Mouse (Mus musculus) layer of hippocampus, adult 18-20 months (tissue): ENCODE measurements at regions not wholly inside any gene's neighbourhood (a gene's known extent, or its start where the extent isn't known, plus 50 kb on each side); places are given as distances from the start of the nearest gene placed in this dataset.

ENCODE experiments used
- DNase-seq, 2 experiments: peaks; one replicate each; pipeline ENCODE4 v3.0.0; 2022; ENCODE audit warnings: low spot score in 2 of 2

GRCm38 (mm10) chrX:58620403-58620802 is 288.8 kb upstream of the 4930550L24Rik start:
- DNase-seq = peak; percentile 32 to 65
